Mouse (Mus musculus) urinary bladder, postnatal 0 days (tissue): ENCODE measurements around the gene Pak4. TPM values are rescaled to one million over a fixed set of nuclear protein-coding genes. Genes with fewer than 3 reads are reported as not detected.

ENCODE experiments used
- microRNA-seq: library from miRNA; unstranded; fragments of <30 nt; microRNA quantifications from one replicate; pipeline ENCODE4, GENCODE M21; 2016
- polyA plus RNA-seq: library from polyadenylated mRNA; unstranded; fragments of >200 nt; fragmentation: Nextera tagmentation; extraction: Ambion mirVana; gene quantifications from 2 replicates; pipeline ENCODE4 v1.2.1, GENCODE M21; 2015

Pak4 gene
- 24.3 and 28.8 TPM in 2 replicates for polyA plus RNA-seq

DNA sequence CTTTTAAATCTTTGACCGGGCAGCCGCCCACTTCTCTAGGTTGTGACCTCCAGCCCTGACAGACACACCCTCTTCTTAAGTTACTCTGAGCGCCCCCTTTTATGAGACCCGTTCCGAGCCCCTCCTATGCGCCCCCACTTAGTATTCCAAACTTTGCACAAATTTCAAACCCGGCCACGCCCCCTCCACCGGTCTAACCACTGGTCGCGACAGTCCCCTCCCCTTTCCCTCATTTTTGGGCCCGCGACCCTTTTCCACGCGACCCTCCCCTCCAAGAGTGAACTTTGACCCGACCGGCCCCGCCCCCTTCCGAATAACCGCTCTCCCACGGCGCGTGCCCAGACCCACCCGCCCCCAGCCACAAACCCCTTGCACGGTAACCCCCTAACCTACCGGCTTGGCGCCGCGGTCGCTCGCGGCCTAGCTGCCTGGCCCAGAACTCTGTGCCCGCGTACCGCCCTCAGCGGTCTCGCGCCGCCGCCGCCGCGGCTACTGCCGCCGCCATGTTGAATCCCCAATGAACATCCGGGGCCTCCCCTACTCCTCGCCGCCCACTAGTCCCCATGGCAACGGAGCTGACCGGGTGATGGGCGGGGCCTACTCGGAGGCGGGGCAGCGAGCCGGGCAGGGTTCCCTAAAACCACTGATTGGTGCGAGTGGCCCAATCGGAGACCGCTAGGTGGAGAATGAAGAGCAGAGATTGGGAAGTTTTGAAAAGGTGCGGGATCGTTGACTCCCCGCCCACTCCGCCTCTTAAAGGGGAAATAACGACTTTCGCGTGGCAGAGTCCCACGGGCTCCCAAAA is at the start of gene Pak4, which contains the start of gene Samd4b:
TSS of gene Pak4 (minus strand) at position 544 of the 805 bp plus-strand sequence.
TSS of gene Samd4b (minus strand) at position 503 of the 805 bp plus-strand sequence.

DNA sequence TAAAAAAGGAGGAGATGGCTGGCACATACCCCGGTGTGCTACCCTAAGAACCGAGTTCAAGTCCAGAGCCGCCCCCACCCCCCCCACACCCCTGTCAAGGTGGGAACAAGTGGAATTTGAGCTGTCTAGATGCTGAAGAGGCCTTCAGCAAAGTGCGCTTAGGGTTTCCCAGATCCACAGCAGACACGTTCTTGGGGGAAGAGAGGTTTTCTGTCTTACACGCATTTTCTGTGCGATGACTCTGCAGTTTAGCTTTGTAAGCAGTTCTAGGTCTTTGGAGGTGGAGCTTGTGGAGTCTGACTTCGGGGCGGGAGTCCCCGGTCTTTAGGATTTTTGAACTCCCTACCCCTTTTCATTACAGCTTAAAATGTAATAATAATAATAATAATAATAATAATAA is 33.1 kb upstream of the Pak4 start, which contains the start of gene Acp7:
TSS of gene Acp7 (minus strand) at position 260 of the 400 bp plus-strand sequence.

DNA sequence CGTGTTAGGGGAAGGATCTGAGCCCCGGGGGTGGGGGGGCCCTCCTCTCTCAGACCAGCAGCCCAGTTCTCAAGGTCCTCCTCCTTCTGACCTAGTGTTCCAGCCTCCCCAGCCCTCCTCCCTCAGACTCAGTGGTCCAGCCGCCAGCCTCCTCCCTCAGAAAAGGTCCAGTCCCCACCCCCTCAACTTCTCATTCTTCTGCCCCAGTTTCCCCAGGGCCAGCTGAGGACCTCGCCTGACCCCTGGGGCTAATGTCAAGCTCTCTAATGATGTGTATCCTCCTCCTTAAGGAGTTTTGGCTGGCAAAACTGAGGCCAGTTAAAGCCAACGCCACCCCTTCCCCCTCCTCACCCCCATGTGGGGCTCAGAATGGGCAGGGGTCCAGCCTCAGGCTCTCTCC is 50.8 kb downstream of the Pak4 start, which contains the start of gene Nccrp1:
TSS of gene Nccrp1 (minus strand) at position 101 of the 400 bp plus-strand sequence.

DNA sequence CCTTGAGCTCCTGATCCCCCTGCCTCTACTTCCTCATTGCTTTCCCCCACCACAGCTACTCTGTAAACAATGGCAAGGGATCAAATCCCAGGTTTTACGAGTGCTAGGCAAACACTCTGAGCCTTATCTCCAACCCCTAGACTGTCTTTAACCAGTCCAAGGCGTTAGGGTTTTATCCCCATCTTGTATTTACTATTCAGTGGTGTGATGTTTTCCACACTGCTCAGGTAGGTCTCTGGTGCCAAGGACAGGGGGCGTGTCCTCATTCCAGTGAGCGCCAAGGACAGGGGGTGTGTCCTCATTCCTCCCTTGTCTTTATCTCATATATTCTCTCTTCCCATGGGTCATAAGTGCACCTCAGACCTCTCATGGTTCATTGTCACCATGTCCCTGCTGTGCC is 57.5 kb downstream of the Pak4 start, which contains the start of gene Sycn:
TSS of gene Sycn (plus strand) at position 360 of the 400 bp plus-strand sequence.

DNA sequence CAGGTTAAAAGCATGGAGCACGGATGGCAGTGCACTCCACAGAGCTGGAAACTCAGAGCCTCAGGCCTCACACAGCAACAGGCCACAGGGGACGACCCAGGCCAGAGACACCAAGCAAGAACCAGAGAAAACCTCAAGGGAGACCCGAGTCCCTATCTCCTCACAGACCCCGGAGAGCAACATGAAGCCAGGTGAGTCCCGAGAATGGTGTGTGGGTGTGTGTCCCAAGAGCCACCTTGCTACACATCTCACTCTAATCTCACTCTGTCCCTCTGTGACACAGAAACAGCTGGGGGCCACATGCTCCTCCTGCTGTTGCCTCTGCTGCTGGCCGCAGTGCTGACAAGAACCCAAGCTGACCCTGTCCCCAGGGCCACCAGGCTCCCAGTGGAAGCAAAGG is 75.4 kb downstream of the Pak4 start, which contains the start of gene Ifnl3:
TSS of gene Ifnl3 (plus strand) at position 301 of the 400 bp plus-strand sequence.

DNA sequence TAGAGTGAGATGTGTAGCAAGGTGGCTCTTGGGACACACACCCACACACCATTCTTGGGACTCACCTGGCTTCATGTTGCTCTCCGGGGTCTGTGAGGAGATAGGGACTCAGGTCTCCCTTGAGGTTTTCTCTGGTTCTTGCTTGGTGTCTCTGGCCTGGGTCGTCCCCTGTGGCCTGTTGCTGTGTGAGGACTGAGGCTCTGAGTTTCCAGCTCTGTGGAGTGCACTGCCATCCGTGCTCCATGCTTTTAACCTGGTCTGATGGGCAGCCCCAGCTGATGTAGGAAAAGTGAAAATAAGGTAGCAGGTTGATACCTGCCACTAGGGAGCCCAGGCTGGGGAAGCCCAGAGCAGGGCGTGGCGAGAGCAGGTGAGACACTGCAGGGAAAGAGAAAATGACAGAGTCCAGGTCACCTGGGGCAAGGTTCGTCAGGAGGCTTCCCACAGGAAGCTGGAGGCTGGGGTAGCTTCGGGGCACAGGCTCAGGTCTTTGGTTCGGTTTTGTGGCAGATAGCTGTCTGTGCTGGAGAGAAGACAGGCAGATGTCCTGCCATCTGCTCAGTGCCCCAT is 87.5 kb downstream of the Pak4 start, which contains the start of gene Ifnl2:
TSS of gene Ifnl2 (minus strand) at position 51 of the 570 bp plus-strand sequence.

Small RNAs within 50 kb of the gene (microRNA-seq; reads per million reads assigned to microRNA genes)
- not detected for gene Mir7049

Other genes with a start within 250 kb of the Pak4 start
- gene Rps16, start 247.5 kb downstream of the Pak4 start, polyA plus RNA-seq: 718 and 753 TPM in 2 replicates
- 47.1 and 61.8 TPM in 2 replicates for gene Plekhg2, start 225.6 kb downstream of the Pak4 start, polyA plus RNA-seq
- 49.3 and 49.5 TPM in 2 replicates for gene Zfp36, start 217.9 kb downstream of the Pak4 start, polyA plus RNA-seq
- gene Med29, start 205.5 kb downstream of the Pak4 start, polyA plus RNA-seq: 31.0 and 32.3 TPM in 2 replicates
- gene Paf1, start 205.2 kb downstream of the Pak4 start, polyA plus RNA-seq: 59.8 and 81.5 TPM in 2 replicates
- gene Gmfg, start 160.7 kb downstream of the Pak4 start, polyA plus RNA-seq: 15.1 and 21.8 TPM in 2 replicates
- gene Lrfn1, start 146.2 kb downstream of the Pak4 start, polyA plus RNA-seq: 1.3 and 1.4 TPM in 2 replicates
- not detected in 2 replicates for gene Ifnl2, start 87.7 kb downstream of the Pak4 start, polyA plus RNA-seq
- not detected in 2 replicates for gene Ifnl3, start 75.3 kb downstream of the Pak4 start, polyA plus RNA-seq
- gene Sycn, start 57.3 kb downstream of the Pak4 start, polyA plus RNA-seq: not detected in 2 replicates
- 0.24 and 0.51 TPM in 2 replicates for gene Nccrp1, start 50.9 kb downstream of the Pak4 start, polyA plus RNA-seq
- 14.6 and 20.1 TPM in 2 replicates for gene Samd4b, start within 50 bp of the Pak4 start, polyA plus RNA-seq
- not detected in 2 replicates for gene Acp7, start 33.1 kb upstream of the Pak4 start, polyA plus RNA-seq
- gene Fbxo27, start 94.7 kb upstream of the Pak4 start, polyA plus RNA-seq: 3.7 and 4.4 TPM in 2 replicates
- 8.5 and 9.1 TPM in 2 replicates for gene Fbxo17, start 118.6 kb upstream of the Pak4 start, polyA plus RNA-seq
- 105 and 106 TPM in 2 replicates for gene Mrps12, start 143.6 kb upstream of the Pak4 start, polyA plus RNA-seq
- 10.5 and 11.5 TPM in 2 replicates for gene Sars2, start 143.8 kb upstream of the Pak4 start, polyA plus RNA-seq
- not detected in 2 replicates for gene Ccer2, start 158.0 kb upstream of the Pak4 start, polyA plus RNA-seq
- 48.3 and 50.9 TPM in 2 replicates for gene Sirt2, start 168.6 kb upstream of the Pak4 start, polyA plus RNA-seq
- 27.8 and 29.3 TPM in 2 replicates for gene Nfkbib, start 169.3 kb upstream of the Pak4 start, polyA plus RNA-seq
- 2.5 and 5.0 TPM in 2 replicates for gene Rinl, start 190.8 kb upstream of the Pak4 start, polyA plus RNA-seq
- gene Hnrnpl, start 210.4 kb upstream of the Pak4 start, polyA plus RNA-seq: 146 and 168 TPM in 2 replicates
- gene Ech1, start 227.0 kb upstream of the Pak4 start, polyA plus RNA-seq: 269 and 271 TPM in 2 replicates
- 8.3 and 10.2 TPM in 2 replicates for gene Lgals4, start 235.7 kb upstream of the Pak4 start, polyA plus RNA-seq